Comparison of ENCODE assay signal across 18 mouse cellular contexts in the genomic region with DNA sequence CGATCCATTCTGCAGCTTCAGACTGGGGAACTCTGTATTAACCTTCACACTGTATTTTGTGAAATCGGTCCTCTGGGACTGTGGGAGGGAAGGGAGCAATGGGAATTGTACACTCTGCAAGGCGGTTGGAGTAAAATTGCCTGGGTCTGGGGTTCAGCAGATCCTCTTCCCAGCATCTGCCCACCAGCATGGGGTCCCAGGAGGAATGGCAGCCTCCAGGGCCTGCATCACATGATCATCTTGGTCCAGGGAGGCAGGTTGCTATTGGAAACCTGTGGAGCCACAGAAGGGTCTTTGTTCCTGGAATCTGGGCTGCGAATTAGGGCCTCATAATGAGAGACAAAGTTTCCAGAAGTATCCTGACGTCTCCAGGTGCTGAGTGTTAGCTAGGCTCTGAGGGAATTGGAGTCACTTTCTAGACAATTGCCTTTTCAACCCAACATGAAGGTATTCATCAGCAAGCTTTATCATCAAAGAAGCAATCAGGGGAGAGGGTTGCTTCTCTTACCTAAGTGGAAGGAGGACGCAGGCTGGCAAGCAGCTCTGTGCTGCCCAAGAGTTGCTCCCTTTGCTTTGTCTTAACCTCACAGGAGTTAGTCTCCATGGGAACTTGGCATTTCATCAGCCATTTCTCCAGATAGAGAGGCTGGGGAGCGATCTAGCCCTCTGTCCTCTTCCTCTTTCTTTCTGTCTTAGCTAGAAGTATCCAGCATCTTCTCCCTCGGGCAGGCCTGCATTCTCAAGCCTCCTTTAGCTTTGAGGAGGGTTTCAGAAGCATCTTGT.
DNase-seq lines count a peak whose midpoint lies in the region; ATAC-seq and TF ChIP-seq lines count a peak whose summit lies in the region.
"Had no signal": no experiment of that assay in that cellular context is flagged by ENCODE, and none has a peak within 500 bp of the region (broad histone marks: within the 10 kb centered on the region; RNA-seq: fewer than 3 reads in every experiment).

No protein-coding gene starts in this region.

- no peak overlapping the region for H3K4me3 ChIP-seq in embryonic facial prominence, embryonic 12.5 days
- H3K4me3 ChIP-seq in forebrain, embryonic 16.5 days (replicated peaks; ENCODE audit: low read length), result no peak overlapping the region
- H3K4me3 ChIP-seq in midbrain, embryonic 14.5 days (replicated peaks; ENCODE audit: low read depth, low read length), result no peak overlapping the region
- no peak overlapping the region for H3K4me3 ChIP-seq in cerebellum, adult 2 months (replicated peaks; ENCODE audit: insufficient read depth, low read depth, low read length)
- H3K4me3 ChIP-seq: heart, adult 2 months; liver, embryonic 15.5 days had no signal

- TF ChIP-seq POLR2A in cerebellum, adult 2 months (IDR thresholded peaks at IDR 0.05; ENCODE audit: borderline replicate concordance, insufficient read depth, low read length), result no peak

- no peaks in the 10 kb centered on the region for H3K27me3 ChIP-seq in embryonic facial prominence, embryonic 12.5 days
- H3K27me3 ChIP-seq in forebrain, embryonic 16.5 days (replicated peaks; ENCODE audit: control insufficient read depth, insufficient read depth, low read length), result no peaks in the 10 kb centered on the region
- H3K27me3 ChIP-seq in midbrain, embryonic 14.5 days (ENCODE audit: control insufficient read depth, insufficient read depth, low read length), result no peaks in the 10 kb centered on the region
- no peaks in the 10 kb centered on the region; the same call in 1 of the 2 replicates for H3K27me3 ChIP-seq in cerebellum, adult 2 months (ENCODE audit: control insufficient read depth, insufficient read depth, low read length)
- H3K27me3 ChIP-seq: CH12.LX; liver, embryonic 15.5 days had no signal

- peak; percentile 52; the same call in 1 of the 2 replicates for ATAC-seq in embryonic facial prominence, embryonic 12.5 days (ENCODE audit: insufficient number of reproducible peaks, insufficient read depth, low FRiP score, low TSS enrichment)
- peak; percentile 65 for ATAC-seq in forebrain, embryonic 16.5 days
- ATAC-seq in midbrain, embryonic 14.5 days (ENCODE audit: low FRiP score, low TSS enrichment), result no peak

- H3K4me1 ChIP-seq in embryonic facial prominence, embryonic 12.5 days, result peaks cover 13% of the 10 kb centered on the region; the same call in 1 of the 2 replicates
- peaks cover 15% of the 10 kb centered on the region for H3K4me1 ChIP-seq in forebrain, embryonic 16.5 days (replicated peaks; ENCODE audit: control insufficient read depth, insufficient read depth, low read length)
- H3K4me1 ChIP-seq in midbrain, embryonic 14.5 days (ENCODE audit: control insufficient read depth, insufficient read depth, low read length), result peaks cover 15% of the 10 kb centered on the region
- H3K4me1 ChIP-seq in cerebellum, adult 2 months (ENCODE audit: control insufficient read depth, insufficient read depth, low read length), result no peaks in the 10 kb centered on the region
- H3K4me1 ChIP-seq: liver, embryonic 15.5 days had no signal

- no peak for TF ChIP-seq CTCF in cerebellum, adult 2 months (IDR thresholded peaks at IDR 0.05; ENCODE audit: borderline replicate concordance, insufficient read depth, low read depth, low read length)

- no peaks in the 10 kb centered on the region for H3K9me3 ChIP-seq in embryonic facial prominence, embryonic 12.5 days
- no peaks in the 10 kb centered on the region for H3K9me3 ChIP-seq in forebrain, embryonic 16.5 days (ENCODE audit: control insufficient read depth, low read length)
- no peaks in the 10 kb centered on the region for H3K9me3 ChIP-seq in midbrain, embryonic 14.5 days (ENCODE audit: control insufficient read depth, low read length)
- H3K9me3 ChIP-seq: liver, embryonic 15.5 days had no signal

- H3K4me2 ChIP-seq in embryonic facial prominence, embryonic 12.5 days (replicated peaks), result no peak overlapping the region
- H3K4me2 ChIP-seq in forebrain, embryonic 16.5 days (ENCODE audit: low read length), result no peak overlapping the region
- H3K4me2 ChIP-seq in midbrain, embryonic 14.5 days (ENCODE audit: low read length), result no peak overlapping the region
- H3K4me2 ChIP-seq: liver, embryonic 15.5 days had no signal

- WGBS in embryonic facial prominence, embryonic 12.5 days, result 48% methylated on average over 8 of the region's 8 CpGs
- 24% methylated on average over 8 of the region's 8 CpGs for WGBS in forebrain, embryonic 16.5 days
- WGBS in midbrain, embryonic 14.5 days, result 49% methylated on average over 8 of the region's 8 CpGs
- 29% methylated on average over 8 of the region's 8 CpGs for WGBS in cerebellum, adult 2 months

- no peak overlapping the region for H3K9ac ChIP-seq in embryonic facial prominence, embryonic 12.5 days
- no peak overlapping the region for H3K9ac ChIP-seq in forebrain, embryonic 16.5 days (replicated peaks; ENCODE audit: low read depth, low read length)
- no peak overlapping the region for H3K9ac ChIP-seq in midbrain, embryonic 14.5 days (replicated peaks; ENCODE audit: low read length)
- H3K9ac ChIP-seq: liver, embryonic 15.5 days had no signal

- peak; percentile 31 for DNase-seq in embryo, embryonic 10.5 days (ENCODE audit: low spot score)
- no peak for DNase-seq in embryo, embryonic 9.5 days (ENCODE audit: extremely low spot score)
- peak; percentile 50 for DNase-seq in midbrain, embryonic 14.5 days
- DNase-seq in cerebellum, adult 2 months, result no peak
- no peak for DNase-seq in heart, adult 18-20 months
- no peak for DNase-seq in gastrocnemius, adult 8-10 months (ENCODE audit: low spot score in 2 of 2)
- DNase-seq: adrenal gland, postnatal 25 days; cerebellum, postnatal 25 days; heart, adult 2 months; heart, postnatal 10 days; left cerebral cortex, postnatal 4 days; lung, postnatal 14 days; thymus, postnatal 4 days had no signal

- H3K27ac ChIP-seq in embryonic facial prominence, embryonic 12.5 days, result no peak overlapping the region; the same call in 1 of the 2 replicates
- H3K27ac ChIP-seq in forebrain, embryonic 16.5 days (ENCODE audit: low read length), result no peak overlapping the region
- H3K27ac ChIP-seq in midbrain, embryonic 14.5 days (replicated peaks; ENCODE audit: low read depth, low read length), result no peak overlapping the region
- H3K27ac ChIP-seq in cerebellum, adult 2 months (ENCODE audit: insufficient read depth, low read length), result no peak overlapping the region
- H3K27ac ChIP-seq: heart, adult 2 months; liver, embryonic 15.5 days; stomach, postnatal 0 days had no signal

- H3K36me3 ChIP-seq in embryonic facial prominence, embryonic 12.5 days, result no peaks in the 10 kb centered on the region
- no peaks in the 10 kb centered on the region for H3K36me3 ChIP-seq in forebrain, embryonic 16.5 days (ENCODE audit: control insufficient read depth, insufficient read depth)
- no peaks in the 10 kb centered on the region for H3K36me3 ChIP-seq in midbrain, embryonic 14.5 days (ENCODE audit: control insufficient read depth, insufficient read depth, low read length)
- H3K36me3 ChIP-seq: liver, embryonic 15.5 days had no signal

Comparison
In these comparisons a context has a peak if more than half of its experiments do, and no peak if none do; other contexts are left out.
1. DNase-seq: peak in embryo, embryonic 10.5 days (single experiment) and midbrain, embryonic 14.5 days (single experiment); none in embryo, embryonic 9.5 days (single experiment), cerebellum, adult 2 months (0 of 2), heart, adult 18-20 months (0 of 2) and gastrocnemius, adult 8-10 months (0 of 2).